Comparison of ENCODE assay signal across 14 mouse cellular contexts in genomic region chr12:116275086-116275485, GRCm38 (mm10). TPM values are rescaled to one million over a fixed set of nuclear protein-coding genes. Genes with fewer than 3 reads are reported as not detected.
"Had no signal": no experiment of that assay in that cellular context is flagged by ENCODE, and none has a peak within 500 bp of the region (broad histone marks: within the 10 kb centered on the region; RNA-seq: fewer than 3 reads in every experiment).

TSS of gene Gm11027 (plus strand) at chr12:116275386.

RNA-seq across cellular contexts. Expression of gene Gm11027, which starts in this region (rescaled TPM):
- total RNA-seq: neutrophil, adult 5-6 weeks had no signal
- polyA plus RNA-seq: neural tube, embryonic 12.5 days; neural tube, embryonic 13.5 days; neural tube, embryonic 14.5 days; neural tube, embryonic 15.5 days; small intestine, adult 2 months; spleen, adult 2 months; stomach, embryonic 14.5 days; stomach, embryonic 15.5 days; stomach, embryonic 16.5 days; testis, adult 2 months; thymus, adult 2 months; thymus, postnatal 0 days; urinary bladder, adult 2 months had no signal
